Mouse (Mus musculus) limb, embryonic 13.5 days (tissue): ENCODE measurements around the gene Zcchc2. TPM values are rescaled to one million over a fixed set of nuclear protein-coding genes. Genes with fewer than 3 reads are reported as not detected.

ENCODE experiments used
- ATAC-seq: fragments of 200-750 bp; cut with Nextera tagmentation; 2 replicates; pipeline ENCODE4 v1.8.0; 2017; ENCODE audit warnings: low read depth, moderate number of reproducible peaks, moderate TSS enrichment; ENCODE audit not compliant: low FRiP score
- H3K27ac ChIP-seq: fragments of 300-500 bp; sonication (generic); 2 replicates; pipeline ENCODE4 v1.5.1; 2015; ENCODE audit warnings: inconsistent platforms, mild to moderate bottlenecking, moderate library complexity
- H3K27me3 ChIP-seq: fragments of 300-500 bp; sonication (generic); 2 replicates; pipeline ENCODE4 v1.6.1; 2015; ENCODE audit warnings: mild to moderate bottlenecking, inconsistent platforms
- H3K36me3 ChIP-seq: fragments of 300-500 bp; sonication (generic); 2 replicates; pipeline ENCODE4 v1.6.1; 2015; ENCODE audit warnings: inconsistent platforms, mild to moderate bottlenecking, moderate library complexity
- H3K4me1 ChIP-seq: fragments of 300-500 bp; sonication (generic); 2 replicates; pipeline ENCODE4 v1.6.1; 2015; ENCODE audit warnings: inconsistent platforms
- H3K4me2 ChIP-seq: fragments of 300-500 bp; sonication (generic); replicated peaks from 2 replicates; pipeline ENCODE4 v1.6.1; 2015; ENCODE audit warnings: inconsistent platforms, mild to moderate bottlenecking, moderate library complexity
- H3K4me3 ChIP-seq: fragments of 300-500 bp; sonication (generic); 2 replicates; pipeline ENCODE4 v1.5.1; 2015; ENCODE audit warnings: moderate library complexity, mild to moderate bottlenecking, inconsistent platforms
- H3K9ac ChIP-seq: fragments of 300-500 bp; sonication (generic); 2 replicates; pipeline ENCODE4 v1.6.1; 2015; ENCODE audit warnings: mild to moderate bottlenecking, inconsistent platforms
- H3K9me3 ChIP-seq: fragments of 300-500 bp; sonication (generic); 2 replicates; pipeline ENCODE4 v1.6.1; 2016; ENCODE audit warnings: inconsistent platforms
- WGBS: fragments of 180-500 bp; shearing (Covaris S2); methylation state at CpG from one replicate; pipeline ENCODE4 v1.1.7; 2015; 5-methylcytosine and 5-hydroxymethylcytosine counted together
- polyA plus RNA-seq: library from polyadenylated mRNA; unstranded; fragments of >200 nt; fragmentation: Nextera tagmentation; extraction: Ambion mirVana; gene quantifications from 2 replicates; pipeline ENCODE4 v1.2.1, GENCODE M21; 2015

Gene Zcchc2
- polyA plus RNA-seq, 1 experiment from 2014 or later: 2.2 TPM

GRCm38 (mm10) chr1:105965189-105965588 lies 25.0 kb upstream of the Zcchc2 start:
- Histone ChIP-seq H3K27ac (no peak overlapping the region), H3K4me3 (no peak overlapping the region), H3K4me2 (no peak overlapping the region), H3K9ac (no peak overlapping the region), H3K4me1 (0 out of 2 replicates have a peak, but pooled peaks cover 7% of the 10 kb centered on the region), H3K27me3 (no peaks in the 10 kb centered on the region), H3K9me3 (no peaks in the 10 kb centered on the region), H3K36me3 (no peaks in the 10 kb centered on the region)
- ATAC-seq: no peak
- 77% methylated on average over 5 of the region's 5 CpGs for WGBS

- H3K4me1 ChIP-seq: 0 out of 2 replicates have a peak, but pooled peaks cover 2% of the 10 kb centered on the region
- H3K27ac ChIP-seq: no peak overlapping the region
- ATAC-seq: no peak
- no peaks in the 10 kb centered on the region for H3K9me3 ChIP-seq
- no peaks in the 10 kb centered on the region for H3K36me3 ChIP-seq
- H3K4me3 ChIP-seq: no peak overlapping the region
- 53% methylated on average over 10 of the region's 10 CpGs for WGBS
- no peak overlapping the region for H3K9ac ChIP-seq
- H3K4me2 ChIP-seq: no peak overlapping the region; the same call in 1 of the 2 replicates
- no peaks in the 10 kb centered on the region for H3K27me3 ChIP-seq
These were observed 18.6 kb upstream of the Zcchc2 start for GRCm38 (mm10) chr1:105971490-105972170.

GRCm38 (mm10) chr1:105974023-105974422 lies 16.2 kb upstream of the Zcchc2 start:
- H3K27ac ChIP-seq: no peak overlapping the region
- no peak overlapping the region for H3K4me2 ChIP-seq
- no peak overlapping the region for H3K4me3 ChIP-seq
- H3K27me3 ChIP-seq: no peaks in the 10 kb centered on the region
- 59% methylated on average over 2 of the region's 2 CpGs for WGBS
- no peak overlapping the region for H3K9ac ChIP-seq
- H3K36me3 ChIP-seq: no peaks in the 10 kb centered on the region
- H3K9me3 ChIP-seq: no peaks in the 10 kb centered on the region
- 0 out of 2 replicates have a peak, but pooled peaks cover 2% of the 10 kb centered on the region for H3K4me1 ChIP-seq
- no peak for ATAC-seq

- Histone ChIP-seq H3K4me3 (no peak overlapping the region), H3K9me3 (no peaks in the 10 kb centered on the region), H3K9ac (no peak overlapping the region), H3K36me3 (no peaks in the 10 kb centered on the region), H3K27me3 (no peaks in the 10 kb centered on the region), H3K4me2 (no peak overlapping the region), H3K4me1 (0 out of 2 replicates have a peak, but pooled peaks cover 2% of the 10 kb centered on the region), H3K27ac (no peak overlapping the region)
- no peak for ATAC-seq
- WGBS: 91% methylated on average over 7 of the region's 7 CpGs
These were observed 12.6 kb upstream of the Zcchc2 start for GRCm38 (mm10) chr1:105977446-105978094.

DNA sequence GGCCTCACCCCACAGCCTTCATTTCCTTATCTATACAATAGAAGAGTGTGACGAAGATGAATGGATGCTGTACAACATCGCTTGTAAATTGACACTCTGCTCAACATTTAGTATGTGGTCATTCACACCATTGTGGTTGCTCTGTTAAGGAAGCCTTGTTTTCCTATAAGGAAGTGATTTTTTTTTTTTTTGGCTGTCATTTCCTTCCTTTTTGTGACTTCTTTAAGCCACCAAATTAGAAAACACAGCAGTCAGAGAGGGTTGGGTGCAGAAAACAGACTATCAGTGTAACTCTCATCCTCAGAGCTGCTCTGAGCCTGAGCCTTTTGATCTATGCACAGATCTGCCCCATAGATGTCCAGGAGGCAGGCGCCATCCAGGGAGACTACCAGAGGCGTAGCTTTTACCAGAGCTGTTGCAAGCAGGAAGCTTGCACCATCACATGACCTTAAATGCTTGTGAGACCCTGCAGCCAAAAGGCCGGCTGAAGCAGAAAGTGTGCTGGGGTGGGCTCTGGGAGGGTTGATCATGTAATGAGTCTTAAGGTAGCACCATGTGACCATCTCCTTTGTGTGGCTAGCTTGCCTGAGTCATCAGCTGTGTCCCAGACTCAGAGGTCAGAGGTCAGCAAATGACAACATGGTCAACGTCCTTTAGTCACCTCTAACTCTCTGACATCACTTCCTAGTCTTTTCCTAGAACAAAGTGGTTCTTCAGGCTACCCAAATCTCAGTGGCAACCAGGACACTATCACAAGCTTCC lies 9.2 kb upstream of the Zcchc2 start:
- Histone ChIP-seq H3K4me3 (no peak overlapping the region), H3K9me3 (no peaks in the 10 kb centered on the region), H3K4me1 (0 out of 2 replicates have a peak, but pooled peaks cover under 1% of the 10 kb centered on the region), H3K27me3 (no peaks in the 10 kb centered on the region), H3K4me2 (no peak overlapping the region), H3K27ac (no peak overlapping the region), H3K9ac (no peak overlapping the region), H3K36me3 (no peaks in the 10 kb centered on the region)
- no peak for ATAC-seq
- WGBS: 55% methylated on average over 6 of the region's 6 CpGs

DNA sequence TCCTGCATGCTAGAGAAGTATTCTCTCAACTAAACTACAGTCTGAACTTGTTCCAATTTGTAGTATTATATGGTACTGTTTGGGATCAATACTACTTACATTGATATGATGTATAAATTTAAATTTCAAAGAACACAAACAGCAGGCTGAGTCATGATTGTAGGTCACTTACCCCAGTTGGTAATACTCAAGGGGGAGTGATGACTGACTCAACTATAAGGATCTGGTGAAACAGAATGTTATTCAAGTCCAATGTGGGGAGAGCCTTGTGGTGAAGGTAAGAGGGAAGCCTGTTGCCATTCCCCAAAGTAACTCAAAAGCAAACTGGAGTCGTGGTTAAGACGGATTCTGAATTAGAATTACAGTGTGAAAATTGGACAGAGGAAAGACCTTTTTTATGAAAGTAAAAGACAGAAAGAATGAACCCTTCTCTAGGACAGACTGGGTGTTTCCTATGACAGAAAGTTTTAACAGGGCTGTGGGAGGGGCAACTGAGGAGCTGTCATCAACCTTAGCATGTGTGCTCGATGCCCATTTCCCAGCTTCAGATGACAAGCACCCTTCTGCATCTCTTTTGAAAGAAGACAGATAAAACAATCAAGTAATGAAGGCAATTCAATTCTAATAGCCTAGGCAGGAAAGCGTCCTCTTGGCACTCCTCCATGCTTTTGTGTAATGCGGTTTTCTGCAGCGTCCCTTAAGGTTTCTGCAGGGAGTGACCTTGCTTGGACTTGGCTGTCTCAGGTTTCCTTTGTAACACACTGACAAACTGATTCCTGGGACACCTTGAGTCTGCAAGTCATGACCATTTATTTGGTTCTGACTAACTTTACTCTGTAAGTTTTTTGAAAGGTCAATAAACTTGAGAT lies 7.5 kb upstream of the Zcchc2 start:
- Histone ChIP-seq H3K27ac (no peak overlapping the region), H3K9me3 (no peaks in the 10 kb centered on the region), H3K4me2 (no peak overlapping the region), H3K4me1 (no peaks in the 10 kb centered on the region), H3K27me3 (0 out of 2 replicates have a peak, but pooled peaks cover under 1% of the 10 kb centered on the region), H3K36me3 (no peaks in the 10 kb centered on the region), H3K4me3 (no peak overlapping the region), H3K9ac (no peak overlapping the region)
- WGBS: 73% methylated on average over 6 of the region's 6 CpGs
- ATAC-seq: no peak

- H3K4me3 ChIP-seq: no peak overlapping the region
- H3K36me3 ChIP-seq: no peaks in the 10 kb centered on the region
- no peak overlapping the region for H3K4me2 ChIP-seq
- 0 out of 2 replicates have a peak, but pooled peaks cover 5% of the 10 kb centered on the region for H3K27me3 ChIP-seq
- 93% methylated on average over 3 of the region's 3 CpGs for WGBS
- no peak for ATAC-seq
- no peaks in the 10 kb centered on the region for H3K4me1 ChIP-seq
- no peak overlapping the region for H3K27ac ChIP-seq
- no peak overlapping the region for H3K9ac ChIP-seq
- no peaks in the 10 kb centered on the region for H3K9me3 ChIP-seq
These were observed 6.0 kb upstream of the Zcchc2 start for GRCm38 (mm10) chr1:105984172-105984571.

GRCm38 (mm10) chr1:105988171-105988570 lies 2.0 kb upstream of the Zcchc2 start:
- Histone ChIP-seq H3K9ac (no peak overlapping the region), H3K4me1 (peaks cover 17% of the 10 kb centered on the region), H3K27me3 (0 out of 2 replicates have a peak, but pooled peaks cover 5% of the 10 kb centered on the region), H3K4me2 (no peak overlapping the region), H3K9me3 (no peaks in the 10 kb centered on the region), H3K36me3 (no peaks in the 10 kb centered on the region), H3K4me3 (no peak overlapping the region), H3K27ac (no peak overlapping the region)
- ATAC-seq: no peak
- WGBS: 48% methylated on average over 3 of the region's 3 CpGs

DNA sequence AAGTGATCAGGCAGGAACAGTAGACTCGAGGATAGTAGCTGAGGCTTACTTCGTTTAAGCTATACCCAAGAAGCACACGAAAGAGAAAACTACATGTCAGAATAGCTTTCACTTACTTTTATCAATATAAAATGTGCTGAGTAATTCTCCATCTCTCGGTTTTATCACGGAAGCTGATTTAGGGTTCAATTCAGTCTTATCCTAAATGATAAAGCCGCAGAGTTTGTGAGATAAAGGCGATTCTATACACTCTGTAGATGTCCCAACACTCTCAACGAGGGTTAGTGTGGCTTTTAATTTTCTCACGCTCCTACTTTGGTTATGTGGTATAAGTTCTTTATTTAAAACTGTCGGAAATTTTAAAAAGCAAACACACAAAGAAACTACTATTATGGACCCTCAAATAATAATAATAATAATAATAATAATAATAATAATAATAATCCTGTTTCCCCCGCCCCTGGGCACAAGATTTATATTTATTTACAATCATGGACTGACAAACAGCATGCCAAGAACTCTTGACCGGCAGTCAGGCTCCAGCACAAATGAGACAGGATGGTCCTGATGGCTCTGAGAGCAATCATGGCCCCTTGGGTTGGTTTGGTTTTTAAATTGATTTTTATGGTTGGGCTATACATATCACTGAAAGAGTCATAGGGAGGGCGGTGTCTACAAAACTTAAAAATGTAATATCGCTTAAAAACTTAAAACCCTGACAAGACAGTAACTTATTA lies 1.1 kb upstream of the Zcchc2 start:
- peak overlapping the region; percentile 80 for H3K4me3 ChIP-seq
- H3K9ac ChIP-seq: no peak overlapping the region
- H3K27me3 ChIP-seq: 0 out of 2 replicates have a peak, but pooled peaks cover 5% of the 10 kb centered on the region
- peaks cover 23% of the 10 kb centered on the region for H3K4me1 ChIP-seq
- no peak for ATAC-seq
- no peaks in the 10 kb centered on the region for H3K36me3 ChIP-seq
- H3K9me3 ChIP-seq: no peaks in the 10 kb centered on the region
- no peak overlapping the region for H3K27ac ChIP-seq
- peak overlapping the region; percentile 78 for H3K4me2 ChIP-seq
- 76% methylated on average over 14 of the region's 14 CpGs for WGBS

- peak; percentile 7; the same call in 1 of the 2 replicates for ATAC-seq
- Histone ChIP-seq H3K36me3 (no peaks in the 10 kb centered on the region), H3K4me3 (peak overlapping the region; percentile 80), H3K4me1 (peaks cover 28% of the 10 kb centered on the region), H3K27me3 (0 out of 2 replicates have a peak, but pooled peaks cover 5% of the 10 kb centered on the region), H3K27ac (peak overlapping the region; percentile 33; the same call in 1 of the 2 replicates), H3K9ac (peak overlapping the region; percentile 66), H3K9me3 (no peaks in the 10 kb centered on the region), H3K4me2 (peak overlapping the region; percentile 78)
- WGBS: 1% methylated on average over 13 of the region's 13 CpGs
These were observed 594 bp upstream of the Zcchc2 start for GRCm38 (mm10) chr1:105989640-105989984.
